Mouse (Mus musculus) heart, postnatal 0 days (tissue): ENCODE measurements at regions not wholly inside any gene's neighbourhood (a gene's known extent, or its start where the extent isn't known, plus 50 kb on each side); places are given as distances from the start of the nearest gene placed in this dataset.

Source experiments
- CTCF ChIP-seq: IDR thresholded peaks from 2 replicates; pipeline ENCODE4 v1.5.1; 2016; ENCODE audit warnings: antibody characterized with exemption, control low read depth, low read depth
- EP300 ChIP-seq: IDR thresholded peaks from 2 replicates; pipeline ENCODE4 v1.6.1; 2016; ENCODE audit warnings: antibody characterized with exemption, low read depth

GRCm38 (mm10) chr14:48855453-48855852 lies 181.8 kb upstream of the Otx2 start:
- TF ChIP-seq CTCF (no peak), EP300 (no peak)
